Mouse (Mus musculus) activated CD4-positive, CD25-positive, alpha-beta regulatory T cell, adult 4 months (primary cell): ENCODE results near the gene Gm5168. TPM values are rescaled to one million over a fixed set of nuclear protein-coding genes. Genes with fewer than 3 reads are reported as not detected.
"Not testable (repeated sequence)": the region's sequence is repeated elsewhere in the genome, so short reads cannot be mapped to it uniquely, and the experiment has no call there.

Source experiments
- ATAC-seq: one replicate; pipeline ENCODE4 v1.8.0; 2017
- polyA plus RNA-seq, 2 experiments: library from polyadenylated mRNA; unstranded; fragments of 100-300 nt; shearing (Covaris generic); gene quantifications; one replicate each; pipeline ENCODE4 v1.2.1; 2017

Gene Gm5168
- polyA plus RNA-seq: not detected

GRCm38 (mm10) chrX:26050941-26051340 lies at the start of gene Gm5168:
TSS of gene Gm5168 (minus strand) at chrX:26051041.
- not testable (repeated sequence) for ATAC-seq

Other genes with a start within 250 kb of the Gm5168 start
- not detected for gene Gm2012, start 180.3 kb upstream of the Gm5168 start, polyA plus RNA-seq